Mouse (Mus musculus) neural tube, embryonic 10.5 days (tissue): ENCODE results near the gene Plekha4.

Experiments
- DNase-seq: peaks from one replicate; pipeline ENCODE4 v3.0.0-alpha.2; 2017; ENCODE audit warnings: low spot score; ENCODE audit errors: extremely low spot score

The Plekha4 gene

DNA sequence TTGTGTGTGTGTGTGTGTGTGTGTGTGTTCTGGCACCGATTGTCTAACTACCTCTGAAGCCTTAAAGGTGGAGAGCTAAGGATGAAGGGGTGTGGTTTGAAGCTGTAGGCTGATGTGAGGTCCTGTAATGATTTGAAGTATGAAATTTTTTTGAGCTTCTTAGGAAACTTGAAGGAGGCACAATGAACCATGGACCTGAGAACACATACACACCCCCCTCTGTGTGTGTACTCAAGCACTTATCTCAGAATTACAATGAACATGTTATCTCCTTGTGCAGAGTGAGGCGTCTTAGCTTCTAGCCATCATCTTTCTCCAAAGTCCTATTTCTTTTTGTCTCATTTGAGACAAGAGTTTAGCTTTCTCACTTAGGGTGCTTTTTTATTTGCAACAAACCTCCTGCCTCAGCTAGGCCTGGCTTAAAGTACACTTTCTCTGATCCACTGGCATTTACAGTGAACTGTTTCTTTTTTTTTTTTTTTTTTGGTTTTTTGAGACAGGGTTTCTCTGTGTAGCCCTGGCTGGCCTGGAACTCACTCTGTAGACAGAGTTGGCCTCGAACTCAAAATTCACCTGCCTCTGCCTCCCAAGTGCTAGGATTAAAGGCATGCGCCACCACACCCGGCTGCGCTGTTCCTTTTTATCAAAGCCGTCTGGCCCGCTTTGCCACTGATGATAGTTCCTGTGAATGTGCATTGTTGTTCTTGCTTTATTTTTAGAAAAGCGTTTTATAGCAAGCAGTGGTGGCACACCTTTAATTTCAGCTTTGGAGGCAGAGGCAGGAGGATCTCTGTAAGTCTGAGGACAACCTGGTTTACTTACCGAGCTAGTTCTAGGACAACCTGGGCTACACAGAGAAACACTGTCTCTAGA lies 42.7 kb downstream of the Plekha4 start:
- no peak for DNase-seq

DNA sequence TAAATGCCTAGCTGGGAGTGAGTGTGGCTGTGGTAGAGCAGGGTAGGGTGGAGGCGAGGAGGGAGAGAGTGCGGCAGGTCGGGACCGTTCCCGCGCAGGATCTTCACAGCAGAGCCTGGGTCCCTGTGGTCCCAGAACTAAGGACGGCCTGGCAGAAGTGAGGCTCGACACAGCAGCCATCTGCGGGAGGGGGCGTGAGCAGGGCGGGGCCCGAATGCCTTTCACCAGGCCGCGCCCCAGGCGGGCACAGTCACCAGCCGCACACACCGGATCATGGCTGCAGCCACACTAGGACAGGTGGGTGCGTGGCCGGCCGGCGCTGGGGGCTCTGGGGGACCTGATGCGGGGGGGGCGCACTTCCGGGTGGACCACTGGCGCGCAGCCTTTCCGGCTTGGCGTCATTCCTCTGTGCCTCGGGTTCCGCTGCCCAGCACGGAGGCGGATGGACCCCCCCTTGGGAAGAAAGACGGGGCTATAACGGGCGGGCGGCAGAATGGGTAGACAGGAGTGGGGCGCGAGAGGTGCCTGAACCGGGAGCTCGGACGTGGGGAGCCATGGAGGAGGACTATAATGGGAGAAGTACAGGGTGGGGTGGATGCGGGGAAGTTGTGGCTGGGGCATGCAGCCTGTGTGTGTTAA lies 44.1 kb downstream of the Plekha4 start, which contains the start of gene Bcat2:
TSS of gene Bcat2 (plus strand) at position 51 of the 639 bp plus-strand sequence.
- peak; percentile 75 for DNase-seq

DNA sequence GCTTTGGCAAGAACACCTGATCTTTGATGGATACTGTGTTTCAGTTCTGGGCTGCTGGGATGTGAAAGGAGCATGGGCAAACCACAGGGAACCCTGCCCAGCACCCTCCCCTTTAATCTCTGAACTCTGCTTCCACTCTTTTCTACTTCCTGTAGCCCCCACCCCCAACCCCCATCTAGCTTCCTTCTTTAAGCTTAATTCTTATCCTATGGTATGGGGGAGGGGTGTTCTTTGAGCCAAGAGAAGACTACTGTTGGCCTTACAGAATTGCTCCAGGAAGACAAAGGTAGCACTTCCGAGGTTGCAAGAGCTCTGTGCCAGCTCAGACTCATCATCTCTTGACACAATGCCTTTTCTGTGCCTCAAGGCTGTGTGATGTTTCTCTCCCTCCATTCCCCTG lies 45.8 kb downstream of the Plekha4 start:
- DNase-seq = no peak

DNA sequence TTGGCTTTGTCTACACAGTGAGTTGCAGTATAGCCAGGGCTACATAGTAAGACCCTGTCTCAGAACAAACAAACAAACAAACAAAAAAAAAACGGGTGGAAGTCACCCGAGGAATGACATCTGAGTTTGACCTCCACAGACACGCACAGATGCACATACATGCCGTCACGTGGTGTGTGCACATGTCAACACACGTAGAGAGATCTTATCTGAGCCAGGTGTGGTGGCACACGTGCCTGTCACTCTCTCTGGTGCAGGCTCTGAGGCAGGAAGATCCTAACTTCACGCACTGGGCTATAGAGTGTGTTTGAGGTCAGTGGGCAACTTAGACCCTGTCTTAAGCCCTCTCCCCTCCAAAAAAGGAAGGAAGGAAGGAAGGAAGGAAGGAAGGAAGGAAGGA lies 47.8 kb downstream of the Plekha4 start:
- DNase-seq = no peak

DNA sequence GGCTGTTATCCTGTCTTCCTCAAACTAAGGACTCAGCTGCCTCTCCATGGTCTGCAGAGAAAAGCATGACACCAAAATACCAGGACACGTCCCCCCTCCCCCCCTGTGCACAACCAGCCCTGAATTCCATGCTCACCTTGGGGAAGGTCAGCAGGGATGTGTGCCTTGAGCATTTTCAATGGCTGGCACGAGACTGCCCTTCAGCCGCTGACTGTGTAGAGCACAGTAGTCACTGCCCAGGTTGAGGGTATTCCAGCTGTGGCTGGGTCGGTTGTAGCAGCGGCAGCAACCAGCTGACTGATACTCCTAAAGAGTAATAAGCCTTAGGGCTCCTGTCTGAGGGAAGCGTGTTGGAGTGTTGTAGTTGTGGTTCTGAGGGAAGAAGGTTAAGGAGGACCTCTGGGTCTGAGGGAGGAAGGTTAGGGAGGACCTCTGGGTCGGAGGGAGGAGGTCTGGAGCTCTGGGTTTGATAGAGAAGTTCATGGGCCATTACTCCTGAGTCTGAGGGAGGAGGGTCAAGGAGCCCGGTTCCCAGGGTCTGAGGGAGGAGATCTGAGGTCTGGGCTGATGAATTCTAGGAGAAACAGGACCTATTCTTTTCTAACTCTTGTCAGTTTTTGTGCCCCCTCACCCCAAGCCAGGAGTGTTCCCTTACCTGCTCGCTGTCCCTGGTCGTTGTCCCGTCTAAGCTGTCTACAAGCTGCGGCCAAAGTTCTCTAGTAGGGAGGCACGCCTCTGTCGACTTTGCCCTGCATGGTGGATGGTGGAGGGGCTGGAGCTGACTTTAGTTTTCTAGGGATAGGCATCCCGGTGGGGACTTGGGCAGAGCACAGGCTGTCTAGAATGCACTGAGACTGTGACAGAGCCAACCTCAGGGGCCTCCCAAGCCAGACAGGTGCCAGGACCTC lies 48.6 kb downstream of the Plekha4 start:
- no peak for DNase-seq

DNA sequence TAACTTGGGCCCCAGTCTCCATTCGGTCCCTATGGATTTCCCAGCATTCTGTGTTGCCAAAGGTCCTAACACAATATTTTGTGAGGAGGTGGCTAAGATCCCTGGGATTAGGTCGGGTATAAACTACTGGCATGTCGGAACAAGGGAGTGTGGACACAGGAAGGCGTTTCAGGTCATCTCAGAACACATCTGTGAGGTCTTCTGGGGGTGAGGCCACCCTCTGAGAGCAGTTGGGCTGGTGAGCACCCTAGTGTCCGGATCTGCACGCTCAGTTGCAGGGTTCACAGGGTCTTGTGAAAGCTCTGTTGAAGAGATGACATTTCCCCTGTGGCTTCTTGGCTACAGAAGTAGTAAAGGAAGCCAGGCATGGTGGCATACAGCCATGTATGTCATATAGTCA lies 59.8 kb downstream of the Plekha4 start:
- no peak for DNase-seq

DNA sequence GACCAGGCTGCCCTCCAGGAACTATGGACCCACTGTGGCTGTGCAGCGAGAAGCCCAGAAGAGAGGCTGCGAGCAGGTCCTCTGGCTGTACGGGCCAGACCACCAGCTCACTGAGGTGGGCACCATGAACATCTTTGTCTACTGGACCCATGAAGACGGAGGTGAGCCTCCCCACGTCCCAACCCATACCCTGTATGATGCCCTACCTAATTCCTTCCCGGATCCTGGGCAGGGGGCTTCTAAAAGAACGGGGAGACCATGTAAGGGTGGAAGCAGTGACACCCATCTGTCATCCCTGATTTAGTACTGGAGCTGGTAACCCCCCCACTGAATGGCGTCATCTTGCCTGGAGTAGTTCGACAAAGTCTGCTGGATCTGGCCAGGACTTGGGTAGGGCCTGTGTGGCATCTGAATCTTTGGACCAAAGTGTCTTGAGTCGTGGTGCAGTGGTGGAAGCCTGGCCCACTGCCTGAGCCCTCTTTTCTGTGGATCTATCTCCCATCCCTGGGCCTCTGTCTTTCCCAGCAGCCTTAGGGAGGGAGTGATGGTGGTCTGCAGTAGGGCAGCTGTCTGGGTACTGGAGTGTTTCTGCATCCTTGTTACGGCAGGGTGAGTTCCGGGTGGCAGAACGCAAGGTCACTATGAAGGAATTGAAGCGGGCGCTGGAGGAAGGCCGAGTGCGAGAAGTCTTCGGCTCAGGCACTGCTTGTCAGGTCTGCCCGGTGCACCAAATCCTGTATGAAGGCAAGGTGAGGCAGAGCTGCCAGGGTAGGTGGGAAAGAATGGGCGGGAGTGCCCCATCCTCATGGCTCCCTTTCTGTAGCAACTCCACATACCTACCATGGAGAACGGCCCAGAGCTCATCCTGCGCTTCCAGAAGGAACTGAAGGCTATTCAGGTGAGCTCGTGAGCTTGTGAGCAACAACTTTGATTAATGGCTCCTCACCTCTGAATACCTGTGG lies 61.8 kb downstream of the Plekha4 start:
- DNase-seq = no peak

DNA sequence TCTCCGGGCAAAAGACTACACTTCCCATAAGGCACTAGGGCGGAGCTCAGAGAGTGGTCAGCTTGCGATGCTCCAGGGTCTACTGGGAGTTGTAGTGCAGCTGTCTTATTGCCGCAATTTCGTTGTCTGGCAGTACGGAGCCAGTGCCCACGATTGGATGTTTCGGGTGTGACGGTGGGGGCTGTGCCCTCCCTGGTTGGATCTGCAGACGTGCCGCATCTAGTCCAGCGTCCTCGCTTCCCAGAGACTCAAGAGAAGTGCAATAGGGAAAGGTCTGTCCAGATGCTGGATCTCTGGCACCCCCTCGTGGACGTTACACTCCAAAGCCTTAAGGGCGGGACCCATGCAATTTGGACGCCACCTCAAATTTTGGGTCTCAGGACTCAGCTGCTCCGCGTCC lies 63.0 kb downstream of the Plekha4 start:
- DNase-seq = peak; percentile 87

DNA sequence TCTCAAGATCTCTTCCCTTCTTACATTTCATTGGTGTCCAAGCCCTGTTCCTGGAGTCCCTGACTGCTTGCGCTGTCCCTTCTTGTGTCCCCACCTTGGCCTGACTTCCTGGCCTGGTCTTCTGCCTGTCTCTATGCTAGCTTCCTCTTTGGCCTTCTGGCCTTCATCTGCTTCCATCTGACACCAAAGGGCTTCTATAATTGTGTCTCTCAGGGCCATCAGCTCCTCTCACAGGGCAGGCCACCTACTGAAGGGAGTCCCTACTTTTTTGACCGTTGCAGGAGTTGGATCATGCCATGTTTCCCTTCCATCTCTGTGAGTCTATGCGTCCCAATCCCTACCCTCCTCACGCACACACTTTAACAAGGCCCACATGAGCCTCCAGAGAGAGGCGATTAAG lies 63.8 kb downstream of the Plekha4 start:
- DNase-seq = no peak

DNA sequence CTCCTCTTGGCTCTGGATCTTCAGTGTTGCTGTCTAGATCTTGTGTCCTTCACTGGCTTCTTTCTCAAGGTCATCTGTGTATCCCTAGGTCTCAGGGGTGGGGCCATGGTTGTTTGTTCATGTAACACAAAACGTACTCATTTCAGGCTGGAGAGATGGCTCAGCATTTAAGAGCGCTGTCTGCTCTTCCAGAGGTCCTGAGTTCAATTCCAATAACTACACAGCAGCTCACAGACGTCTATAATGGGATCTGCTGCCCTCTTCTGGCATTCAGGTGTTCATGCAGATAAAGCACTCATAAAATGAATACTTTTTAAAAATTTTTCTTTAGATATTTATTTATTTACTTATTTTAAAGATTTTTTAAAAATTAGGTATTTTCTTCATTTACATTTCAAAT lies 64.7 kb downstream of the Plekha4 start:
- DNase-seq = no peak

DNA sequence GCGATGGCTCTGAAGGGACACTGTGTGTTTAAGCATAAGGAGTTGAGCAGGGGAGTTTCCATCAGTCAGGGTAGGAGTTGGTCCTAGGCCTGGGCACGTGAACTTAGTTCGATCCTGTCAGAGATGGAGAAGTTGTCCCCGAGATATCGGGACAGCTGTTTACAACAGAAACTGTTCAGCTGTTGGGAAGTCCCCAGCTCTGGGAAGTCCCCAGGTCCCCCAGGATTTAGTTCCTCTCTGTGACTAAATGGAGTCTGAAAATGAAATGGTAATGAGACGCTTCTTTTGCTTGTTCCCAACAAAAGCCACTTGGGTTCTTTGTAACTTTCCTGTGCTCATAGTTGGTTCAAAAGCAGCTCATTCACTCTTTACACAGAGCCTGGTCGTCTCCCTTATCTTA lies 65.8 kb downstream of the Plekha4 start:
- no peak for DNase-seq

DNA sequence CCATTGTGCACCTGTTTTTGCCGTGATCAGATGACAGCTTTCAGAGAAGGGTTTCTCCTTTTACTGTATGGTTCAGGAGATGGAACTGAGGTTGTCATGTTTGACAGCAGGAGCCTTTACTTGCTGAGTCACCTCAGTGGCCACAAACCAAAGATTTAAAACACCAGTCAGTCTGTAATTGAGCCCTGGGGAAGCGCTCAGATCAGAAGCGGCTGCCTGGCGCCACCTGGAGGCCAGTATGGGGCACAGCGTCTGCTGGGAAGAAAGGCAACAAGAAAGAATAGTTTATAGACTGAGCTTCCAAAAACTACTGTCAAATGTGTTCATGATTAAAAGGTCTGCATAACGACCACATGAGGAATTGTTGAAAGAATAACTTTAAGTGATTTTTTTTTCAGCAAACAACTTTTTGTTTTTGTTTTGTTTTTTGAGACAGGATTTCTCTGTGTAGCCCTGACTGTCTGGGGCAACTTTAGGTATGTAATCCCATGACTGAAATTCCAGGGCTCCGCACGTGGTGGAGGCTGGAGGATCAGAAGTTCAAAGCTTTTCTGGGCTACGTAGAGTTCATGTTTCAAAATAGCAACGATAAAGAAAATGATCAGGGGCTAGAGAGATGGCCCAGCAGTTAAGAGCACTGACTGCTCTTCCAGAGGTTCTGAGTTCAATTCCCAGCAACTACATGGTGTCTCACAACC lies 67.1 kb downstream of the Plekha4 start:
- peak; percentile 60 for DNase-seq

DNA sequence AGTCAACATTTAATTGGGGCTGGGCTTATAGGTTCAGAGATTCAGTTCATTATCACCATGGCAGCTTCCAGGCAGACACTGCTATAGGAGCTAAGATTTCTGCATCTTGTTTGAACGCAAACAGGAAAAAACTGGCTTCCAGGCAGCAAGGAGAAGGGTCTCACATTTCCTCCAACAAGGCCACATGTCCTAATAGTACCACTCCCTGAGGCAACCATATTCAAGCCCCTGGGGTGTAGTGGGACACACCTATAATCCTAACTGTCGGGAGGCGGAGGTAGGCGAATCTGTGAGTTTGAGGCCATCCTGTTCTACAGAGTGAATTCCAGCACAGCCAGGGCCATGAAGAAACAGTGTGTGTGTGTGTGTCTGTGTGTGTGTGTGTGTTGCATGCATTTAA lies 69.0 kb downstream of the Plekha4 start:
- no peak for DNase-seq

DNA sequence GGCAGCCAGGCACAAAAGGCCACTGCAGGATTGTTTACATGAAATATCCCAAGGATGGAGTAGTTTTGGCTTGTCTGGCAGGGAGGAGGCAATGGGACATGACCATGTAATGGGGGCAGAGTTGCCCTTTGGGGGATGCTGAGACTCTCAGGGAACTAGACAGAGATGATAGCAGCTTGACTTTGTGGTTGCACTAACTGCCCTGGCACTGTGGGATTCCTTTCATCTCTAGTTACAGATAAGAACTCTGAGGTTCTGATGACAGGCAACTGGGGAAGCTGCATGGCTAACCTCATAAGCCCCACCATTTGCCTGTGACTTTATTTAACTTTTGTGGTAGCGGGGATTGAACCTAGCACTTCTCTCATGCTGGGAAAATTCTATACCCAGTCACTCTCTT lies 70.0 kb downstream of the Plekha4 start:
- DNase-seq = no peak

DNA sequence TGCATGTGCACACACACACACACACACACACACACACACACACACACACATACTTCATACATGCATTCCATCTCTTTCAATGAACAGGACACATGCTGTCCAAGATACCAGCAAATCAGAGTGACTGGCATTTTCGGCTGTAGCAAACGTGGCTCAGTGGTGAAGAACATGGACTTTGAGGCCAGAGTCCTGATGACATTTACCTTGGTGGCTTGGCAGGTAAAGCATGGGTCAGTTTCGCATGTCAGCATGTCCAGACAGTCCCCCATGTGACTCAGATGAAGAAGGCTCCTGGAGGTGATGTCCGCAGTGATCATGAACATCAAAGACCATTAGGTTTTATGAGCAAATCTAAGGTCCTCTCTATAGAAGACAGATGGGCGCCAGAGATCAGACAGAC lies 70.9 kb downstream of the Plekha4 start:
- no peak for DNase-seq

DNA sequence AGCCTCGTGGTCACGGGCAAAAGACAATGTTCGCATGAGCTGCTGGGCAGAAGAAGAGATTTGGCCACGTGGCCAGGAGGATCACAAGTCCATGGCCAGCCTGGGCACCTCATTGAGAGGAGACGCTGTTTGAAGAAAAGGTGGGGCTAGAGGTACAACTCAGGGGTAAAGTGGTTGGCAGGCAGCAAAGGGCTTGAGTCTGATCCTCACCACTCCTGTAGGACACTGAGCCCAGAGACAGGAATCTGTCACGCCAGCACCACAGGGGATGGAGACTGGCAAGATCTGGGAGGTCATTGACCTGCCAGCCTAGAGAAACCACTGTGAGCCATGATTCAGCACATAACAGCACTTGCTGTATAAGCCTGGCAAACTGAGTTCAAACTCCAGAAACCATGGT lies 71.4 kb downstream of the Plekha4 start:
- DNase-seq = no peak

DNA sequence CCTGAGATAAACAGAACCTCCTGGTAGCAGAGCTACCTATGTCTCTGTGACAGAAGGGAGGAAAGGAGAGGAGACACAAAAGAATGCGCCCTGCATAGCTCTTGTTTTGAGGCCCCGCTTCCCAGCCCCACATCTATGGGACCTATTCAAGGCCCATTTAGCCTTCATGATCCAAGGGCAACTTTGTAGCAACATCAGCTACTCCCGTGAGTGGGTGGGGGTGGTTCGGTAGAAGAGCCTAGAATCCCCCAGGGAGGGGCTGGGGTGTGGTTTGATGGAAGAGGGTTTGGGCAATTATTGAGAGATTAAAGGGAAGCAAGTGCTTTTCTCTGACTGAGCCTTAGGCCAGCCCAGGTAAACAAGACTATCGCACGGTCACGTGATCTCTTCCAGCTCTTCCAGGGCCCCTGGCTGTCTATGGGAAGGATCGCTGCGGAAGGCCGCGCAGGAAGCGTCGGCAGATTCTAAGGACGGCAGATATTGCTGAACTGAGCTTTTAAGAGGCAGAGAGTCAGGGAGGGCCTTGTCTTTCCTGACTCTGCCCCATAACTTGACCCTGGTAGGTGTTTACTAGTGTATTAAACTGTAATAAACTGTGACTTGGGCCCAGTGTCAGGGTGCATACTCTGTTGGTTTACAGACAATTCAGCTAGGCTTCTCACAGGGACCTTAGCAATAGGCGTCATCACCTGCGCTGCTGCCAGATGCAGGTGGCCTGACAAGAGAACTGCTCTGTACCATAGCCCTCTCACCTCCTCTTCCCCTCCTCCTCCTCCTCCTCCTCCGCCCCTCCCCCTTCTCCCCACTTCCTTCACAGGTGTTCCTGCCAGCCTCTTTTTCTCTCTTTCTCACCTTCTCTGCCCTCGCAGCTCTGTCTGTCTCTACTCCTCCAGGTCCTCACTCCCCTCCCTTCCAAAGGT lies 73.1 kb downstream of the Plekha4 start:
- DNase-seq = no peak
